Mouse (Mus musculus): ENCODE results near the gene Plek. TPM values are rescaled to one million over a fixed set of nuclear protein-coding genes. Genes with fewer than 3 reads are reported as not detected.

Gene Plek
- polyA plus RNA-seq, 1 experiment from 2014 or later = 2.0 TPM

- ATAC-seq (ENCODE audit: low FRiP score, low TSS enrichment) = no peak
- Histone ChIP-seq H3K9me3 (ENCODE audit: control insufficient read depth, low read length) (no peaks in the 10 kb centered on the region), H3K4me1 (ENCODE audit: control insufficient read depth, insufficient read depth, low read length) (no peaks in the 10 kb centered on the region), H3K27me3 (ENCODE audit: control insufficient read depth, insufficient read depth, low read length) (no peaks in the 10 kb centered on the region), H3K4me3 (ENCODE audit: low read length) (no peak overlapping the region), H3K9ac (ENCODE audit: low read depth, low read length) (no peak overlapping the region), H3K36me3 (ENCODE audit: control insufficient read depth, insufficient read depth, low read length) (no peaks in the 10 kb centered on the region), H3K4me2 (replicated peaks; ENCODE audit: low read depth, low read length) (no peak overlapping the region), H3K27ac (ENCODE audit: low read depth, low read length) (no peak overlapping the region)
- 79% methylated on average over 3 of the region's 3 CpGs for WGBS
Measured at GRCm38 (mm10) chr11:17003757-17004156, 48.4 kb downstream of the Plek start.

GRCm38 (mm10) chr11:17002739-17003373 is 49.3 kb downstream of the Plek start:
- no peak for ATAC-seq (ENCODE audit: low FRiP score, low TSS enrichment)
- no peaks in the 10 kb centered on the region for H3K4me1 ChIP-seq (ENCODE audit: control insufficient read depth, insufficient read depth, low read length)
- H3K27ac ChIP-seq (ENCODE audit: low read depth, low read length) = no peak overlapping the region
- no peak overlapping the region for H3K4me3 ChIP-seq (ENCODE audit: low read length)
- H3K9me3 ChIP-seq (ENCODE audit: control insufficient read depth, low read length) = no peaks in the 10 kb centered on the region
- no peaks in the 10 kb centered on the region for H3K27me3 ChIP-seq (ENCODE audit: control insufficient read depth, insufficient read depth, low read length)
- H3K36me3 ChIP-seq (ENCODE audit: control insufficient read depth, insufficient read depth, low read length) = no peaks in the 10 kb centered on the region
- 84% methylated on average over 7 of the region's 7 CpGs for WGBS
- no peak overlapping the region for H3K4me2 ChIP-seq (replicated peaks; ENCODE audit: low read depth, low read length)
- H3K9ac ChIP-seq (ENCODE audit: low read depth, low read length) = no peak overlapping the region

- WGBS = 63% methylated on average over 9 of the region's 9 CpGs
- H3K27me3 ChIP-seq (ENCODE audit: control insufficient read depth, insufficient read depth, low read length) = no peaks in the 10 kb centered on the region
- H3K9ac ChIP-seq (ENCODE audit: low read depth, low read length) = no peak overlapping the region
- no peak for ATAC-seq (ENCODE audit: low FRiP score, low TSS enrichment)
- no peaks in the 10 kb centered on the region for H3K9me3 ChIP-seq (ENCODE audit: control insufficient read depth, low read length)
- no peaks in the 10 kb centered on the region for H3K36me3 ChIP-seq (ENCODE audit: control insufficient read depth, insufficient read depth, low read length)
- no peak overlapping the region for H3K4me3 ChIP-seq (ENCODE audit: low read length)
- H3K4me1 ChIP-seq (ENCODE audit: control insufficient read depth, insufficient read depth, low read length) = no peaks in the 10 kb centered on the region
- no peak overlapping the region for H3K4me2 ChIP-seq (replicated peaks; ENCODE audit: low read depth, low read length)
- no peak overlapping the region for H3K27ac ChIP-seq (ENCODE audit: low read depth, low read length)
Measured at GRCm38 (mm10) chr11:17000353-17001334, 51.5 kb downstream of the Plek start.

- Histone ChIP-seq H3K27ac (ENCODE audit: low read depth, low read length) (no peak overlapping the region), H3K36me3 (ENCODE audit: control insufficient read depth, insufficient read depth, low read length) (no peaks in the 10 kb centered on the region), H3K9ac (ENCODE audit: low read depth, low read length) (no peak overlapping the region), H3K4me2 (replicated peaks; ENCODE audit: low read depth, low read length) (no peak overlapping the region), H3K4me1 (ENCODE audit: control insufficient read depth, insufficient read depth, low read length) (no peaks in the 10 kb centered on the region), H3K4me3 (ENCODE audit: low read length) (no peak overlapping the region), H3K9me3 (ENCODE audit: control insufficient read depth, low read length) (no peaks in the 10 kb centered on the region), H3K27me3 (ENCODE audit: control insufficient read depth, insufficient read depth, low read length) (no peaks in the 10 kb centered on the region)
- no peak for ATAC-seq (ENCODE audit: low FRiP score, low TSS enrichment)
Measured at GRCm38 (mm10) chr11:16999933-17000332, 52.2 kb downstream of the Plek start.

GRCm38 (mm10) chr11:16999387-16999786 is 52.8 kb downstream of the Plek start:
- Histone ChIP-seq H3K36me3 (ENCODE audit: control insufficient read depth, insufficient read depth, low read length) (no peaks in the 10 kb centered on the region), H3K4me1 (ENCODE audit: control insufficient read depth, insufficient read depth, low read length) (no peaks in the 10 kb centered on the region), H3K27ac (ENCODE audit: low read depth, low read length) (no peak overlapping the region), H3K4me2 (replicated peaks; ENCODE audit: low read depth, low read length) (no peak overlapping the region), H3K9ac (ENCODE audit: low read depth, low read length) (no peak overlapping the region), H3K9me3 (ENCODE audit: control insufficient read depth, low read length) (no peaks in the 10 kb centered on the region), H3K4me3 (ENCODE audit: low read length) (no peak overlapping the region), H3K27me3 (ENCODE audit: control insufficient read depth, insufficient read depth, low read length) (no peaks in the 10 kb centered on the region)
- no peak for ATAC-seq (ENCODE audit: low FRiP score, low TSS enrichment)
- 91% methylated on average over 4 of the region's 4 CpGs for WGBS

GRCm38 (mm10) chr11:16997465-16997864 is 54.7 kb downstream of the Plek start:
- no peaks in the 10 kb centered on the region for H3K27me3 ChIP-seq (ENCODE audit: control insufficient read depth, insufficient read depth, low read length)
- no peaks in the 10 kb centered on the region for H3K9me3 ChIP-seq (ENCODE audit: control insufficient read depth, low read length)
- no peaks in the 10 kb centered on the region for H3K4me1 ChIP-seq (ENCODE audit: control insufficient read depth, insufficient read depth, low read length)
- no peaks in the 10 kb centered on the region for H3K36me3 ChIP-seq (ENCODE audit: control insufficient read depth, insufficient read depth, low read length)
- H3K4me2 ChIP-seq (replicated peaks; ENCODE audit: low read depth, low read length) = no peak overlapping the region
- no peak overlapping the region for H3K4me3 ChIP-seq (ENCODE audit: low read length)
- H3K9ac ChIP-seq (ENCODE audit: low read depth, low read length) = no peak overlapping the region
- no peak overlapping the region for H3K27ac ChIP-seq (ENCODE audit: low read depth, low read length)
- no peak for ATAC-seq (ENCODE audit: low FRiP score, low TSS enrichment)

- no peaks in the 10 kb centered on the region for H3K27me3 ChIP-seq (ENCODE audit: control insufficient read depth, insufficient read depth, low read length)
- no peak for ATAC-seq (ENCODE audit: low FRiP score, low TSS enrichment)
- no peaks in the 10 kb centered on the region for H3K4me1 ChIP-seq (ENCODE audit: control insufficient read depth, insufficient read depth, low read length)
- no peak overlapping the region for H3K4me3 ChIP-seq (ENCODE audit: low read length)
- H3K9ac ChIP-seq (ENCODE audit: low read depth, low read length) = no peak overlapping the region
- no peak overlapping the region for H3K4me2 ChIP-seq (replicated peaks; ENCODE audit: low read depth, low read length)
- no peaks in the 10 kb centered on the region for H3K36me3 ChIP-seq (ENCODE audit: control insufficient read depth, insufficient read depth, low read length)
- H3K9me3 ChIP-seq (ENCODE audit: control insufficient read depth, low read length) = no peaks in the 10 kb centered on the region
- H3K27ac ChIP-seq (ENCODE audit: low read depth, low read length) = no peak overlapping the region
Measured at GRCm38 (mm10) chr11:16996818-16997217, 55.4 kb downstream of the Plek start.

- Histone ChIP-seq H3K27ac (ENCODE audit: low read depth, low read length) (no peak overlapping the region), H3K4me2 (replicated peaks; ENCODE audit: low read depth, low read length) (no peak overlapping the region), H3K9me3 (ENCODE audit: control insufficient read depth, low read length) (no peaks in the 10 kb centered on the region), H3K4me1 (ENCODE audit: control insufficient read depth, insufficient read depth, low read length) (no peaks in the 10 kb centered on the region), H3K36me3 (ENCODE audit: control insufficient read depth, insufficient read depth, low read length) (no peaks in the 10 kb centered on the region), H3K27me3 (ENCODE audit: control insufficient read depth, insufficient read depth, low read length) (no peaks in the 10 kb centered on the region), H3K9ac (ENCODE audit: low read depth, low read length) (no peak overlapping the region), H3K4me3 (ENCODE audit: low read length) (no peak overlapping the region)
- no peak for ATAC-seq (ENCODE audit: low FRiP score, low TSS enrichment)
- WGBS = 84% methylated on average over 6 of the region's 6 CpGs
Measured at GRCm38 (mm10) chr11:16992880-16993279, 59.3 kb downstream of the Plek start.

GRCm38 (mm10) chr11:16989885-16990284 is 62.3 kb downstream of the Plek start:
- no peaks in the 10 kb centered on the region for H3K9me3 ChIP-seq (ENCODE audit: control insufficient read depth, low read length)
- H3K4me2 ChIP-seq (replicated peaks; ENCODE audit: low read depth, low read length) = no peak overlapping the region
- 77% methylated on average over 5 of the region's 5 CpGs for WGBS
- H3K36me3 ChIP-seq (ENCODE audit: control insufficient read depth, insufficient read depth, low read length) = no peaks in the 10 kb centered on the region
- H3K27me3 ChIP-seq (ENCODE audit: control insufficient read depth, insufficient read depth, low read length) = no peaks in the 10 kb centered on the region
- no peak overlapping the region for H3K27ac ChIP-seq (ENCODE audit: low read depth, low read length)
- H3K4me1 ChIP-seq (ENCODE audit: control insufficient read depth, insufficient read depth, low read length) = no peaks in the 10 kb centered on the region
- ATAC-seq (ENCODE audit: low FRiP score, low TSS enrichment) = no peak
- H3K9ac ChIP-seq (ENCODE audit: low read depth, low read length) = no peak overlapping the region
- no peak overlapping the region for H3K4me3 ChIP-seq (ENCODE audit: low read length)
